Mouse (Mus musculus): Measurements from ENCODE around the gene Esp6. TPM values are rescaled to one million over a fixed set of nuclear protein-coding genes. Genes with fewer than 3 reads are reported as not detected.
"Not testable (repeated sequence)": the region's sequence is repeated elsewhere in the genome, so short reads cannot be mapped to it uniquely, and the experiment has no call there.

The Esp6 gene
- polyA plus RNA-seq (2015; fragmentation: Nextera tagmentation; extraction: Ambion mirVana), result not detected in 2 replicates

DNA sequence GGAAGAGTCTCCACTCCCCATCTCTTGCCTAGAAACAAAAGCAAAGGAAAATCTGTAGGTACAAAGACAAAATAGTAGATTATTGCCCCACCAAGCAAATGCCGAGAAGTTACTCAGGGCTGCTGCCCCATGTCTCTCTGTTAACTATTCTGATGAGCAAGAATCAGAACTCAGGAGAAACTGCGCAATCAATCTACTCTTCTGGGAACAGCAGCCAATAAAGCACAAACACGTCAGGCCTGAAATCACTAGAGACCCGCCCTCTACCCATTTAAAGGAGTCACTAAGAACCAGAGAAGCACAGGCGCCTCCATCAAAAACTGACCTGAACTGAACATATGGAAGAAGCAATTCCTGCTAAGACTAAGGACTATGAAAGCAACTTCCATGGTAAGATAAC, at the start of gene Esp6:
Gene Esp6, plus strand, starts transcription at position 301 of the 400 bp plus-strand sequence.
- Histone ChIP-seq H3K9me3 (replicated peaks) (no peaks in the 10 kb centered on the region), H3K4me2 (no peak within 1 kb of the TSS), H3K36me3 (no peaks in the 10 kb centered on the region), H3K4me1 (replicated peaks) (no peaks in the 10 kb centered on the region), H3K27me3 (no peaks in the 10 kb centered on the region), H3K27ac (no peak within 1 kb of the TSS), H3K4me3 (no peak within 1 kb of the TSS), H3K9ac (no peak within 1 kb of the TSS)
- 83% methylated on average over 5 of the region's 5 CpGs for WGBS
- ATAC-seq (replicated peaks; ENCODE audit: insufficient number of reproducible peaks, insufficient read depth, low FRiP score, low read depth), result no peak

DNA sequence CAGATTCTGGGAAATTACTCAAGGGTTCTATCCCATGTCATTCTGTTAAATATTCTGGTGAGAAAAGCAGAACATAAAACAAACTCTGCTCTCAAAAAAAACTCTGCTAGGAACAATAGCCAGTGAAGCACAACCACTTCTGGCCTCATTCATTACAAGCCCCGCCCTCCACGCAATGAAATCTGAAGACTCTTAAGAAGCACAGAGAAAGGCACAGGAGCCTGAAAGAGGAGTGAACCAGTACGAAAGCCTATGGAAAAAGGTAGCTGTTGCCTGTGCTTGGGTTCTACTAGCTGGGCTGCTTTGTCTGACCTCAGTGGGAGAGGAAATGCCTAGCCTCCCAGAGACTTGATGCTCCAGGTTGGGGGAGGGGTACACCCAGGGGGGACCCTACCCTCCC, 41.5 kb upstream of the Esp6 start, which contains the start of gene Esp8:
Gene Esp8, plus strand, starts transcription at position 205 of the 400 bp plus-strand sequence.
- no peak within 1 kb of the TSS for H3K4me2 ChIP-seq
- no peak within 1 kb of the TSS for H3K9ac ChIP-seq
- ATAC-seq (replicated peaks; ENCODE audit: insufficient number of reproducible peaks, insufficient read depth, low FRiP score, low read depth), result no peak
- no peak within 1 kb of the TSS for H3K27ac ChIP-seq
- H3K27me3 ChIP-seq, result no peaks in the 10 kb centered on the region
- no peaks in the 10 kb centered on the region for H3K4me1 ChIP-seq (replicated peaks)
- no peak within 1 kb of the TSS for H3K4me3 ChIP-seq
- 61% methylated on average over 3 of the region's 3 CpGs for WGBS
- H3K9me3 ChIP-seq (replicated peaks), result no peaks in the 10 kb centered on the region
- H3K36me3 ChIP-seq, result no peaks in the 10 kb centered on the region

DNA sequence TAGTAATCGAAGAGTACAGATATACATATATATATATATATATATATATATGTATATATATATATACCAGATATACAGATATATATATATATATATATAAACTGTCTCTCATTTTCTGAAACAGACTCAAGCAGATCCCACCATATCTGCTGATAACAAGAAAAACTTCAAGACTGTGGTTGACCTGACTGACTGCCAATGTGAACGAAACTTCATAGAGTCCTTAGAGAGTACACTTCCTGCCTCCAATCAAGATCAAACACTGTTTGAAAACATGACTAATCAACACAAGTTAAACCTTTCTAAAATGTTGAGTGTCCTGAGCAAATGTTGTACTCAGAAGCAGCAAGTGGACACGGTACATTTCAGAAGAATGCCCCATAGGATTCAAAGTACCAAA, 31.5 kb upstream of the Esp6 start:
- Histone ChIP-seq H3K36me3 (no peaks in the 10 kb centered on the region), H3K27me3 (no peaks in the 10 kb centered on the region), H3K27ac (no peak overlapping the region), H3K9me3 (replicated peaks) (no peaks in the 10 kb centered on the region), H3K4me3 (no peak overlapping the region), H3K4me1 (replicated peaks) (no peaks in the 10 kb centered on the region), H3K4me2 (no peak overlapping the region), H3K9ac (no peak overlapping the region)
- WGBS, result 65% methylated on average over 3 of the region's 3 CpGs
- ATAC-seq (replicated peaks; ENCODE audit: insufficient number of reproducible peaks, insufficient read depth, low FRiP score, low read depth), result no peak

DNA sequence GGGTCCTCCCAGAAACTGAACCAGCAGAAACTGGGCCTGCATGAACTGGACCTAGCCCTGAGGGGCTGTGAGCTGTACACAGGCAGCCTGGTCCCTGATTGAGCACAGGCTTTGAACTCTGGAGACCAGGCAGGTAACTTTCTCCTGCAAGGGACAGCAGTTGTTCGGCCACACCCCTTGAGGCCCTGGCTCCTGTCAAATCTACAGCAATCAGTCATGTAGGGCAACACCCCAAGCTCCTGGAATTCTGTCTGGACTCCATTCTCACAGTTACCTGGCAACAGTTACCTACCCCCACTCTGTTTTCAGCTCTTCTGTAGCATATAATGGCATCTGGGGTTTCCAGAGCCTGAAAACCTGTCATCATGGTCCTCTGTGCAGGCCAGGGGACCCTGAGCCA, 30.2 kb upstream of the Esp6 start:
- Histone ChIP-seq H3K27ac (no peak overlapping the region), H3K9me3 (replicated peaks) (no peaks in the 10 kb centered on the region), H3K4me1 (replicated peaks) (no peaks in the 10 kb centered on the region), H3K9ac (no peak overlapping the region), H3K36me3 (no peaks in the 10 kb centered on the region), H3K27me3 (no peaks in the 10 kb centered on the region), H3K4me2 (no peak overlapping the region), H3K4me3 (no peak overlapping the region)
- no peak for ATAC-seq (replicated peaks; ENCODE audit: insufficient number of reproducible peaks, insufficient read depth, low FRiP score, low read depth)
- WGBS, result 59% methylated on average over 1 of the region's 1 CpGs

DNA sequence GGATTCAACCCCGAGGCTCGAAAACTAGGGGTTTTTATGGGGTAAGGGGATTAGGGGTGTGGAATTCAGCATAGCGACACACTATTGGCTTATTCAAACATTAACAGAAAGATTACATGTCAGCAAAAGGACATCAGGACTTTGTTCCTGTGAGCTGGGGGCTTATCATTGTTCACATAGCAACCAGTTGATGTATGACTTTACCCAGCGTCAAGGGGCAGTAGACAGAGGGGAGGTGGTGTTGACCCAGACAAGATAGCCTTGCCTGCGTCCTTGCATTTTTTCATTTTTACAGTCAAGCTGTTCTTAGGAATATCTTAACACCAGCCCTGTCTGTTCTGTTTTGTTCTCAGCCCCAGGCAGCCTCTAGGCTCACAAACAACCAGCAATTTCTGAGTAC, 14.3 kb upstream of the Esp6 start:
- not testable (repeated sequence) for H3K9me3 ChIP-seq (replicated peaks); H3K27me3 ChIP-seq; H3K4me2 ChIP-seq; H3K9ac ChIP-seq; H3K4me3 ChIP-seq; H3K27ac ChIP-seq; ATAC-seq (replicated peaks; ENCODE audit: insufficient number of reproducible peaks, insufficient read depth, low FRiP score, low read depth); H3K36me3 ChIP-seq; H3K4me1 ChIP-seq (replicated peaks)
- WGBS, result 51% methylated on average over 5 of the region's 5 CpGs

DNA sequence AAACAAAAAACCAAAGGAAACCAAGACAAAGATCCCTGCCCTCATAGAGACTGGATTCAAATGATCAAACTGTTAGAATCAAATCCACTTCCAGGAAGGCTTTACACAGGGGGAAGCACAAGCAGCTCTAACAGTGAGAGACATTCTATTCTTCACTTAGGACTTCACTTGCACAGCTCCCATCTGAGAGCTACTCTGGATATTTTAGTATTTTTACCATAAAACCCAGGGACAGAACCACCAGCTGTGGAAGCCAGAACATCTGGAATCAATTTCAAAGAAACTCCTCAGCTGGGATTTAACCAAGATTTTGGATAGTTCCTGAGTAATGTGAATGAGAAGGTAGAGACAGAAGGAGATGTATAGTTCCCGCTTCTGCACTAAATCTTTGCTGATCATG, 7.8 kb upstream of the Esp6 start:
- Histone ChIP-seq H3K4me1 (replicated peaks) (no peaks in the 10 kb centered on the region), H3K27me3 (no peaks in the 10 kb centered on the region), H3K4me2 (no peak overlapping the region), H3K36me3 (no peaks in the 10 kb centered on the region), H3K9me3 (replicated peaks) (no peaks in the 10 kb centered on the region), H3K4me3 (no peak overlapping the region), H3K27ac (no peak overlapping the region), H3K9ac (no peak overlapping the region)
- no peak for ATAC-seq (replicated peaks; ENCODE audit: insufficient number of reproducible peaks, insufficient read depth, low FRiP score, low read depth)
- WGBS, result 66% methylated on average over 1 of the region's 1 CpGs

DNA sequence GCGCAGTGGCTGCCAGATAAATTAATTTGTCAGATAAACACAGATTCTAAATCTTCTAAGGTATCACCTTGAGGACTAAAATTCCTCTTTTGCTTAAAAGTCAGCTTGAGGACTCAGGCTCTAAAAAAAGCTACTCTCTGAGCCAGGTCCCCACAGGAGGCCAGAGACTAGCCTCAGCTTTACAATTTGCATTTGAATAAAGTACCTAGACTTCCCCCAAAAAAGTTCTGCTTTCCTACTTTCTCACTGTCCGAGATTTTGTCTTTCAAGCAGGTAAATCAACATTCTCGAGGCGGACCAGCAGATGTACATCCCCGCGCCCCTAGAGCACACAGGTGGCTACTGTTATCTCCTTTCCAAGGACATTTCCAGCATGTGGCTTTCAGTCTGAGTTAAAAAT, 22.6 kb downstream of the Esp6 start:
- H3K9ac ChIP-seq; H3K4me2 ChIP-seq; H3K27ac ChIP-seq; H3K4me1 ChIP-seq (replicated peaks); H3K27me3 ChIP-seq; H3K9me3 ChIP-seq (replicated peaks); ATAC-seq (replicated peaks; ENCODE audit: insufficient number of reproducible peaks, insufficient read depth, low FRiP score, low read depth); H3K4me3 ChIP-seq; H3K36me3 ChIP-seq: not testable (repeated sequence)
- WGBS, result 45% methylated on average over 6 of the region's 6 CpGs

DNA sequence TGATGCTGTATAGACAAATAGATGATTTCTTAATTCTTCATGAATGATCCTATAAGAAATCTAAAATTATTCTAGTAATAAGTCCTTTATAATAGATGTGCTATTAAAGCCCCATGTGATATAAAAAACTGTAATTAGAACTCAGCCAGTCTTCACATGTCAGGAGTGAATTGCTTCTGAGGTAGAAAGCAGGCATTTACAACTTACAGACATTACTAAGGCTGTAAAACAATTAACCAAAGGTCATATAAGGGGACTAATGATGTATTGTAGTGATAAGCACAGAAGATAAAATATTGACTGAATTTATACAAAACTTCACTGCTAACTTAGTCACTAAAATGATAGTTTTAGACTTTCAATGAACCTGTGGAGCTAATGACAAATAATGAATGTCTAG, 30.0 kb downstream of the Esp6 start:
- Histone ChIP-seq H3K4me2 (no peak overlapping the region), H3K27ac (no peak overlapping the region), H3K36me3 (no peaks in the 10 kb centered on the region), H3K4me3 (no peak overlapping the region), H3K9me3 (replicated peaks) (no peaks in the 10 kb centered on the region), H3K4me1 (replicated peaks) (no peaks in the 10 kb centered on the region), H3K27me3 (no peaks in the 10 kb centered on the region), H3K9ac (no peak overlapping the region)
- ATAC-seq (replicated peaks; ENCODE audit: insufficient number of reproducible peaks, insufficient read depth, low FRiP score, low read depth), result no peak

DNA sequence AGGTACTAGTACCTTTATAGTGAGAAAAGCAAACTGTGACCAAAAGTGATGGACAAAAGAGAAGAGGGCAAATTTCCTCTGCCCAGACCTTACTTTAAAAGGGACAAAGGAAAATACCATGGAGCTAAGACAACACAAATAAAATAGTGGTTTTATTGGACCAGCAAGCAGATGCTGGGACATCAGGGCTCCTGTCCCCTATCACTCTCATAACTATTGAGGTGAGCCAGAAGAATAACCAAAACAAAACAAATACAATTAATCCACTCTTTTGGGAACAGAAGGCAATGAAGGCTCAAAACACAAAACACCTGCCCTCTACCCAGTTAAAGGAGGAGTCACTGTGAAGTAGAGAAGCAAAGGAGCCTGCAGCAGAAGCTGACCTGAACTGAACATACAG, 37.0 kb downstream of the Esp6 start, which contains the start of gene Esp4:
Gene Esp4, plus strand, starts transcription at position 301 of the 400 bp plus-strand sequence.
- no peak within 1 kb of the TSS for H3K27ac ChIP-seq
- no peak within 1 kb of the TSS for H3K4me2 ChIP-seq
- ATAC-seq (replicated peaks; ENCODE audit: insufficient number of reproducible peaks, insufficient read depth, low FRiP score, low read depth), result no peak
- H3K36me3 ChIP-seq, result no peaks in the 10 kb centered on the region
- H3K9ac ChIP-seq, result no peak within 1 kb of the TSS
- H3K4me3 ChIP-seq, result no peak within 1 kb of the TSS
- H3K4me1 ChIP-seq (replicated peaks), result no peaks in the 10 kb centered on the region
- no peaks in the 10 kb centered on the region for H3K9me3 ChIP-seq (replicated peaks)
- no peaks in the 10 kb centered on the region for H3K27me3 ChIP-seq

Other genes with a start within 250 kb of the Esp6 start
- 0.10 TPM in 1 of 2 replicates, not detected in the other for gene Crisp1, start 242.3 kb upstream of the Esp6 start, polyA plus RNA-seq (2015; fragmentation: Nextera tagmentation; extraction: Ambion mirVana)
- gene Esp8, start 41.5 kb upstream of the Esp6 start, polyA plus RNA-seq (2015; fragmentation: Nextera tagmentation; extraction: Ambion mirVana), result 0.48 TPM in 1 of 2 replicates, not detected in the other
- not detected in 2 replicates for gene Esp4, start 37.1 kb downstream of the Esp6 start, polyA plus RNA-seq (2015; fragmentation: Nextera tagmentation; extraction: Ambion mirVana)
- gene Esp3, start 70.6 kb downstream of the Esp6 start, polyA plus RNA-seq (2015; fragmentation: Nextera tagmentation; extraction: Ambion mirVana), result not detected in 2 replicates
- gene Esp1, start 165.6 kb downstream of the Esp6 start, polyA plus RNA-seq (2015; fragmentation: Nextera tagmentation; extraction: Ambion mirVana), result not detected in 2 replicates
- gene Crisp2, start 245.5 kb downstream of the Esp6 start, polyA plus RNA-seq (2015; fragmentation: Nextera tagmentation; extraction: Ambion mirVana), result not detected in 2 replicates
- 1.3 and 2.6 TPM in 2 replicates for gene Rhag, start 249.6 kb downstream of the Esp6 start, polyA plus RNA-seq (2015; fragmentation: Nextera tagmentation; extraction: Ambion mirVana)